Mouse (Mus musculus) gastrocnemius, adult 18-20 months (tissue): ENCODE results near the gene Ifnar2. TPM values are rescaled to one million over a fixed set of nuclear protein-coding genes. Genes with fewer than 3 reads are reported as not detected.
"Not testable (repeated sequence)": the region's sequence is repeated elsewhere in the genome, so short reads cannot be mapped to it uniquely, and the experiment has no call there.

Experiments used
- DNase-seq: peaks from one replicate; pipeline ENCODE4 v3.0.0; 2021; ENCODE audit warnings: low spot score
- total RNA-seq, 2 experiments: library from RNA; stranded (reverse); gene quantifications; 2 replicates each; pipeline ENCODE4 v1.2.3; 2021

Ifnar2 gene
- total RNA-seq, 2 experiments from 2014 or later = 4.7 to 6.0 TPM

GRCm38 (mm10) chr16:91425816-91426215, 53.2 kb downstream of the Ifnar2 start:
- DNase-seq = no peak

- DNase-seq = no peak
These were observed 54.0 kb downstream of the Ifnar2 start for GRCm38 (mm10) chr16:91426586-91426985.

GRCm38 (mm10) chr16:91427461-91427860, 54.9 kb downstream of the Ifnar2 start:
- DNase-seq = no peak

- no peak for DNase-seq
These were observed 55.8 kb downstream of the Ifnar2 start for GRCm38 (mm10) chr16:91428259-91428865.

- no peak for DNase-seq
These were observed 60.2 kb downstream of the Ifnar2 start for GRCm38 (mm10) chr16:91432720-91433328.

- no peak for DNase-seq
These were observed 60.8 kb downstream of the Ifnar2 start for GRCm38 (mm10) chr16:91433329-91433933.

DNA sequence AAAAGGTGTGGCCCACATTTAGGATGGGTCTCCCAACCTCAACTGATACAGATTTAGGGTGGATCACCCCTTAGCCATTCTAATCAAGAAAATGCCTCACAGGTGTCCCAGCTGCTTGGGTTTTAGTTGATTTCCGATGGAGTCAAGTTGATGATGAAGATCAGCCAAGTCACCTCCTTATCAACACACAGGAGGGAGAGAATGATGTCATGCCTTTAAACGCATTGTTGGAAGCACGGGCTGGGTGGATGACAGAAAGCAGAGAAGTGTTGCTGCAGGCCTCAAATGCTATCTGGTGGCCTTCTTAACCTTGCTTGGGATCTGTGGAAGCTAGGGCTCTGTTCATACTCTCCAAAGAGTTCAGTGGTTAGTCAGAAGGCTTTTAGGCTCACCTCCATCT, 61.5 kb downstream of the Ifnar2 start:
- DNase-seq = no peak

- no peak for DNase-seq
These were observed 65.5 kb downstream of the Ifnar2 start for GRCm38 (mm10) chr16:91438081-91438480.

DNA sequence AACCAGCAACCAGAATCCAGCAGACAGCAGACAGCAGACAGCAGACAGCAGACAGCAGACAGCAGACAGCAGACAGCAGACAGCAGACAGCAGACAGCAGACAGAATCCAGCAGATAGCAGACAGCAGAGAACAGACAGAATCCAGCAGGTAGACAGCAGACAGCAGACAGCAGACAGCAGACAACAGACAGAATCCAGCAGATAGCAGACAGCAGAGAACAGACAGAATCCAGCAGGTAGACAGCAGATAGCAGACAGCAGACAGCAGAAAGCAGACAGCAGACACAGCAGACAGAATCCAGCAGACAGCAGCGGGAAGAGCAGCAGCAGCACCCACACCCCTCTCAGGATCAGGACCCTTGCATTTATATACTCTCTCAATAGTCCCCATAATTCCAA, 66.0 kb downstream of the Ifnar2 start:
- not testable (repeated sequence) for DNase-seq

DNA sequence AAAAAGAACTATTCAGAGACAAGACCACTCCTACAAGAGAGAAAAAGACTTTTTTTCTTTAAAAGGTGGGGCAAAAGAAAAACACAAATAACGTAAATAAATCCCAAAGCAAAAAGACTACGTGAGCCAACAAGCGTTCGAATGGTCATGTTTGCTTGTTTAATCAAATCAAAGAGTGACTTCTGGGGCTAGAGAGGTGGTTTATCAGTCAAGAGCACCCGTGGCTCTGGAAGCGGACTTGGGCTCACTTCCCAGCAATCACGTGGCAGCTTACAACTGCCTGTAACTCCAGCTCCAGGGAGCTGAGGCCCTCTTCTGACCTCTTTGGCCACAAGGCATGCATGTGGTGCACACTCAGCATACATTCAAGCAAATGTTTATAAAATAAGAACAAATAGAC, 68.8 kb downstream of the Ifnar2 start:
- DNase-seq = peak; percentile 44

- no peak for DNase-seq
These were observed 69.2 kb downstream of the Ifnar2 start for GRCm38 (mm10) chr16:91441811-91442240.

GRCm38 (mm10) chr16:91442446-91442845, 69.9 kb downstream of the Ifnar2 start:
- no peak for DNase-seq

GRCm38 (mm10) chr16:91443211-91443611, 70.6 kb downstream of the Ifnar2 start:
- no peak for DNase-seq

DNA sequence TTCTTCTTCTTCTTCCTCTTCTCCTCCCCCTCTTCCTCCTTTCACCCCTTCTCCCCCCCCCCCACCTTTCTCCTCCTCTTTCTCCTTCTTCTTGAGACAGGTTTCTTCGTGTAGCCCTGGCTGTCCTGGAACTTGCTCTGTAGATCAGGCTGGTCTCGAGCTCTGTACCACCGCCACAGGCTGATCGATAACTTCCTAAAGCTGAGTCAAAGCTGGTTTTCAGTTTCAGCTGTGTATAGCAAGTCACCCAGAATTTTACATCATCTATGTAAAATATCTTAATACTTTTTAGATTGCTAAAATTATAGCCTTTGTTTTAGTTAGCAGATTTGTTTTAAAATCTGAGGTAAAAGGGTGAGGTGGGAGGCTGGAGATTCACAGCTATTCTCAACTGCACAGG, 72.3 kb downstream of the Ifnar2 start:
- DNase-seq = no peak

DNA sequence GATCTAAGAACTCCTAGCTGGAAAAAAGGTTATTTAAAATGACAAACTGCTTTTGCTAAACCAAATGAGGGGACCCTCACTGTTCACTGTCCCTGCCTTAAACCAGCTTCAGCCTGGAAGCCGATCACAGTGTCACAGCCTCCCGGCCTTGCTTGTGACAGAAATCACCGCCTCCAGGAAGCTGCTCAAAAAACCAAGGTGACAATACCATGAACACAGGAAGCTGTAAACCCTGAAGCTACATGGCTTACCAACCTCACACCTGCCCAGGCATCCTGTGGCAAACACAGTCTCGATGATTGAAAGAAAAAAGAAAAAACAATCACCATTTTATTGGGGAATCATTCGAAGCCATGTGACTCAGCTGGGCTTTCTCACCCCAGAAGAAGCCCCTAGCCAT, 73.0 kb downstream of the Ifnar2 start:
- DNase-seq = no peak

DNA sequence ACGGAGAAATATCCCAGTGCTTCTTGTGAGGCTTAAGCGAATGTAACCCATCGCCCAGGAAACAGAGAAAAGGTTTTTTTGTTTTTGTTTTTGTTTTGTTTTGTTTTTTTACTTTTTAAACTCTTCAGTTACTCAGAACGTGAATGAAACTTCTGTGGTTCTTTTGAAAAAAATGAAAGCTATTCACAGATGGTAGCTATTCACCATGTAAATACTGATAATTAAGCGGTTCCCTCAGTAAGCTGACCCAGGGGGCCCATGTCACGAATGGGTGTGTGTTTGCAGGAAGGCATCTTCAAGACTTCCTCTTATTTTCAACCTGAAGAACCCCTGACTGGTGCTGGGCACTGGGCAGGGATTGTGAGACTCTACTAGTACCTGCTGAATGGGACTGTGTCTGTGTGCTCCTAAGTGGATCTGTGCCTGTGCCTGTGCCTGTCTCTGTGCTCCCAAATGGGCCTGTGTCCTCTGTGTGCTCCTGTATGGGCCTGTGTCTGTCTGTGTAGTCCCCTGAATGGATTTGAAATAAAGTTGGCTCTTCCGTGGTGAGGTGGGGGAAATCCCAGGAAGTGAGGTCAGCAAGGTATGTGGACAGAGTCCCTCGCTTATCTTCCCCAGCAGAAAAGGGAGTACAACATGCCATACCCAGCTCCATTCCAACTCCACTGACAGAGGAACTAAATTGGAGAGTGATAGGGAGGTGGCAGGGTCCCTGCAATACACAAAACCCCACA, 74.4 kb downstream of the Ifnar2 start:
- no peak for DNase-seq

DNA sequence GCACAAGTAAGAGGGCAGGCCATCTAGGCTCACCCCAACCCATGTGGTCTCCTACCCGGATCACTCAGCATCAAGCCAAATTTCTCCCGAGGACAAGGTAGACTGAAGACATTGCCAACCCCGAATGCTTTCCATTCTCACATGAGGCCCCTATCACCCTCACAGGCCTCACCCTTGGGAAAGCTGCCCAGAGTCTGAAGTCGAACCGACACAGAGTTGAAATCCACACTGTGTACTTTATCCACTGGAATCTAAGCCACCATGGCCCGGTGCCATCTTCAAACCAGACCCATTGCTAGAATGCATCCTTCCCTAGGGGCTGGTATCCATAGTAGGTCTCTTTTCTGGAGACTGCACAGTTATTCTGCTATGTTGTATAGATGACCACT, 74.9 kb downstream of the Ifnar2 start:
- DNase-seq = no peak

DNA sequence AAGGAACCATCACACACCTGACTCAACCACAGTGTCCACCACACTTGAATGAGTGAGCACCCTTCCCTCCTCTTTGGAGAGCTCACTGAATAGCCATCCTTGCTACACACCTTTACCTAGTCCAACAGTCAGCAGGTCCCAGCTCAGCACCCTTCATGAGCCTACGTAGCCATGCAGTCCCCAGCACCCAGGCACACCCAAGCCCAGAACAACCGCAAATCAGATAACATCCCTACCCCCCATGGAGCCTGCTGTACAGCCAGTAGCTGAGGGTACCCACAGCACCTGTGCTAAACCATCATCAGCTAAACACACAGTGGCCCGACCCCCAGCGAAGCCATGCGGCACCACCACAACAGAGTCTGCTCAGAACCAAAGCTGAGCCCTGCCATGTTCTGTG, 75.5 kb downstream of the Ifnar2 start:
- DNase-seq = no peak

DNA sequence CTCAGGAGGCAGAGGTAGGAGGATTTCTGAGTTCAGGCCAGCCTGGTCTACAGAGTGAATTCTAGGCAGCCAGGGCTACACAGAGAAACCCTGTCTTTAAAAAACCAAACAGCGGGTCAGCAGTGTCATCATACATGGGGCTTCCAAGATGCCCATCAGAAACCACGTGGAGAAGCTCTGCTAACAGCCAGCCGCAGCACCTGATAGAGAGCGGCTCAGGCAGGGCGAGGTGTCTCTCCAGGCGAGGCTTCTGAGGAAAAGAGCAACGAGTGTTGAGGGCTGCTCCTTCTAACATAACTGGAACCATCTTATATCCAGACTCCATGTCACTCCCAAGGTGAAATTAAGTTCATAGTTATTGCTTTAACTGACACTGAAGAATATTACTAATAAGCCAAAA, 76.3 kb downstream of the Ifnar2 start:
- no peak for DNase-seq

DNA sequence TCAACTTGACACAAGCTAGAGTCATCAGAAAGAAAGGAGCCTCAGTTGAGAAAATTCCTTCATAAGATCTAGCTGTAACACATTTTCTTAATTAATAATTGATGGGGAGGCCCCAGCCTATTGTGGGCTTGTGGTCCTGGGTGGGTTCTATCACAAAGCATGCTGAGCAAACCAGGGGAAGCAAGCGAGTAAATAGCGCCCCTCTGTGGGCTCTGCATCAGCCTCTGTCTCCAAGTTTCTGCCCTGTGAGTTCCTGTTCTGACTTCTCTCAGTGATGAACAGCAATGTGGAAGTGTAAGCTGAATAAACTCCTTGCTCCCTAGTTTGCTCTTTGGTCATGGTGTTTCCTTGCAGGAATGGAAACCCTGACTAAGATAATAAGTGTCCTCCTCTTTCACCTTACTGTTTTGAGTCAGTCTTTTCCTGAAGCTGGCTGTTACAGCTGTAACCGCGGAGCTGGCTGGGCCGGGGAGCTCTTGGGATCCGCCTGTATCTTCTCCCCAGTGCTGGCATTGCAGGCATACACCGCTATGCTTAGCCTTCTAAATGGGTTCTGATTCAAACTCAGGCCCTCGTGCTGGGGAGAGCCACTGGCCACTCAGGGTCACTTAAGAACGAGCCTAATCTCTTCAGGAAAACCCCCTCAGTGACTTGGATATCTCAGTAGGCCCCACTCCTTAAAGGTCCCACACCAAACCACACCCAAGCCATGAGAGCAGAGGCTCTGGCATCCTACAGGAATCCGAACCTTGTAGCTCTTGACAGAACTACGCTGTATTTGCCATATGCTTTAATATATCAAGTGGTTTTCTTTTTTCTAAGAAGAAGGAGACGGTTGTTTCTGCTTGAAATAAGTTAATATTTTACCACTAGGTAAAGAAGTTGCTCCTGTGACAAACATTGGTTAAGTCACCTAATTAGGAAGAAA, 77.8 kb downstream of the Ifnar2 start:
- DNase-seq = no peak

- DNase-seq = no peak
These were observed 79.4 kb downstream of the Ifnar2 start for GRCm38 (mm10) chr16:91451949-91452348.
